Mouse (Mus musculus): Measurements from ENCODE around the gene Pdia6.

DNA sequence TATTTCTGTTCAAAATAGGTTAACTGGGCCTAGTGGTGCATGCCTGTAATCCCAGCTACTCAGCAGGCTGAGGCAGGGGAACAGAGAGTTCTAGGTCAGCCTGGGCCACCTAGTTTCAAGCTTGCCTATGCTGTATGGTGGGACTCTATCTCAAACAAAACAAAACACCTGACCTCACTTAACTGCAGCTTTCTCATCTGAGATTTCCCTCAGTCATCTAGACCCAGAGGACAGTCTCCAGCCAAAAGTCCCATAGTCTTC, 27.0 kb upstream of the Pdia6 start:
- no peak for TF ChIP-seq CTCF (IDR thresholded peaks at IDR 0.05; ENCODE audit: extremely low read depth, insufficient read length, insufficient replicate concordance, low read depth, low read length)
- TF ChIP-seq POLR2A (IDR thresholded peaks at IDR 0.05; ENCODE audit: low read depth, low read length), result no peak

Data from small intestine, adult 2 months (tissue).